Mouse (Mus musculus) left cerebral cortex, postnatal 10 days (tissue): ENCODE results near the gene 4930519P11Rik. TPM values are rescaled to one million over a fixed set of nuclear protein-coding genes. Genes with fewer than 3 reads are reported as not detected.

Experiments used
- DNase-seq, 2 experiments: peaks; one replicate each; pipeline ENCODE4 v3.0.0; 2021 to 2022; ENCODE audit warnings: low spot score in 2 of 2, mixed read lengths in 1 of 2; ENCODE audit errors: extremely low spot score in 1 of 2
- intact Hi-C: fragments of 180-260 bp; cut with DNase I; formaldehyde crosslinking; loops from one replicate; pipeline ENCODE4 v1.15.1; 2025
- total RNA-seq, 2 experiments: library from RNA; stranded (reverse); gene quantifications; 2 replicates each; pipeline ENCODE4 v1.2.3; 2021

Gene 4930519P11Rik
- total RNA-seq, 2 experiments from 2014 or later: not detected

DNA sequence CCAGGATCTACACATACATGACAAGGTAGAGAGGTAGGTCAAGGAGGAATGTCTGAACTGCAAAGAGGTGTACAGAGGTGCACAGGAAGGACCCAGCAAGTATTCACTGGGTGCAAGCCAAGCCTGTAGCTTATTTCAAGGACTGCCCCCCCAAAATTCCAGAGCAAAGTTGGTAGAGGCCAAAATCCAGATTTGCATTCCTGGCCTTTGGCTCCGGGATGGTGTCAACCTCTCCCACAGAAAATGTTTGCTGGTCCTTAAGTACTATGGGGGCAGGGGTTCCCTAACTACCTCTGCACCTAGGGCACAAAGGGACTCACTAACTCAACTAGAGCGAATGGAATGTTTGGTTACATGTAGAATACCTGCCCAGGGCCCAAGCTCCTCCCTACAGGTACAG lies 45.5 kb downstream of the 4930519P11Rik start:
- DNase-seq: no peak
- intact Hi-C loops: no loop called here

DNA sequence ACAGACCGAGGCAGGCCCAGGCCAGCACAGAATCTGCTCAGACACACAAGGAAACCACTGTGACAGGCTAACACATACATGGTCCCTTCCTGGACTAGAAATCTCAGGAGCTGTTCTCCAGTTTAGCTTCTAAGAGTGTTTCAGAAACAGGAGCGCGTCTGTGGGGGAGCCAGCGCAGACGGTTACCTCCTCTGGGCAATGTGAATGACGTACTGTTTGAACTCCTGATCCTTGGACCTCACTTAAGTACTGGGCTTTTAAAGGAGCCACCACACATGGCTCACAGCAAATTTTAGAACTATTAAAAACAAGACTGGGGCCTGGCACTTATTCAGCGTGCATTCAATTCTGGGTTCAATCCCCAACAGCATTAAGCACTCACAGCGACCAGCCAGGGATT lies 46.6 kb downstream of the 4930519P11Rik start:
- intact Hi-C loops: no loop called here
- no peak for DNase-seq

DNA sequence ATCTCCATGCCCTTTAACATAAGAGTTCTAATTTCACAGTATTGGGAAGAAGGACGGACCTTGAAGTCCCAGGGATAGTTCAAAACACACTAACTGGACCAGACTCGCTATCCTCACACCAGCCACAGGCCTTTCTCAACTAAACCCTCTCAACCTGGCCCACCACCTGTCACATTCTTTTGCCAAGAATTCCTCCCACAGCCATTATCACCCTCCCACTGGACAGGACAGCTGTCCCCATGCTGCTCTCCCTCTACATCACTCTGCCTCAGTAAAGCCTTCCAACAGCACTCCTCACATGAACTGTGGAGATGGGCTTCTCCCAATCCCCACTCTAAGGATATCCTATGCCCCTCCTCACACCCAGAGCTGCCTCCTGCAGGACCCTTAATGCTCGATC lies 47.7 kb downstream of the 4930519P11Rik start:
- no peak for DNase-seq
- intact Hi-C loops: no loop called here

DNA sequence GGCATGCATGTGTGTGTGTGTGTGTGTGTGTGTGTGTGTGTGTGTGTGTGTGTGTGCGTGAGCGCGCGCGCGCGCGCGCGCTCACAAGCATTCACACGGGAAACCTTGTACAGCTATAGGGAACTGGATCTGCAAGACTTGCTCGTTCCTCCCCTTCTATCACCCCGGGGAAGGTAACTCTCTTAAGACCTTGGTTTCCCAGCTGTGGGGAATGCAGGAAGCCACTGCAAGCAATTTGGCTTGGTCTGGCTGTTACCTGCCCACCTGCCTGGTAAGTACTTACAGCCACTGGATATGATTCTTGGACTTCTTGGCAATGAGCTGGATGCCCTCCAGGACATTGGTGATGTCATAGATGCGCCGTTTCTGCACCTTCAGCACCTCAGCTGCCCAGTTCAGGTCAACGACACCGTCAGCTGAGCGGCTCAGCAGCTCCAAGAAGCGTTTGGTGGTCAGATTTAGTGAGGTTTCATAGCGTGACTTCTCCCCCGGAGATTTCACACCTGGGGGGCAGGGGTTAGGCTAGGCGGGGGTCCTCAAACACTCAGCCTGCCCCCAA lies 49.5 kb downstream of the 4930519P11Rik start:
- intact Hi-C loops: no loop called here
- no peak for DNase-seq

Other genes with a start within 250 kb of the 4930519P11Rik start
- gene Cdk5rap1, start 240.4 kb downstream of the 4930519P11Rik start, total RNA-seq: 10 to 100 TPM; 11.2 to 11.5 TPM
- gene Snta1, start 205.3 kb downstream of the 4930519P11Rik start, total RNA-seq: 10 to 100 TPM; 25.9 to 29.9 TPM
- gene Cbfa2t2, start 177.0 kb downstream of the 4930519P11Rik start, total RNA-seq: 10 to 100 TPM; 41.7 to 52.1 TPM
- under 1 TPM in 1 of 2 experiments, not detected in 1; 0.71 TPM for gene 1700003F12Rik, start 66.4 kb downstream of the 4930519P11Rik start, total RNA-seq
- gene Actl10, start 61.7 kb downstream of the 4930519P11Rik start, total RNA-seq: not detected
- gene Necab3, start 54.5 kb downstream of the 4930519P11Rik start, total RNA-seq: 10 to 100 TPM; 59.5 to 63.2 TPM
- 10 to 100 TPM; 12.2 to 12.6 TPM for gene E2f1, start 43.5 kb downstream of the 4930519P11Rik start, total RNA-seq
- 10 to 100 TPM; 17.4 to 18.6 TPM for gene Pxmp4, start 9.7 kb downstream of the 4930519P11Rik start, total RNA-seq
- gene Zfp341, start 140 bp downstream of the 4930519P11Rik start, total RNA-seq: 10 to 100 TPM; 14.3 to 14.7 TPM
- 100 to 1,000 TPM; 203 to 210 TPM for gene Chmp4b, start 38.3 kb upstream of the 4930519P11Rik start, total RNA-seq
- gene Gm14214, start 156.6 kb upstream of the 4930519P11Rik start, total RNA-seq: not detected
- 100 to 1,000 TPM in 1 of 2 experiments, 10 to 100 TPM in 1; 93.6 to 104 TPM for gene Raly, start 177.7 kb upstream of the 4930519P11Rik start, total RNA-seq
- under 1 TPM in 1 of 2 experiments, not detected in 1; 0.77 TPM for gene a, start 178.0 kb upstream of the 4930519P11Rik start, total RNA-seq